Mouse (Mus musculus) MEL (cell line): Measurements from ENCODE around the gene Hamp2. TPM values are rescaled to one million over a fixed set of nuclear protein-coding genes. Genes with fewer than 3 reads are reported as not detected.
"Not testable (repeated sequence)": the region's sequence is repeated elsewhere in the genome, so short reads cannot be mapped to it uniquely, and the experiment has no call there.

Experiments
- DNase-seq: peaks from one replicate; pipeline ENCODE4 v3.0.0; 2011; ENCODE audit warnings: low read depth, low spot score
- H3K27ac ChIP-seq: 2 replicates; pipeline ENCODE4 v1.5.1; 2012; ENCODE audit warnings: low read depth, mild to moderate bottlenecking, control low read depth, low read length, moderate library complexity; ENCODE audit not compliant: control insufficient read depth
- H3K27me3 ChIP-seq, 2 experiments: fragments of 150-350 bp in 1 of 2; sonication (generic) in 1 of 2; 2 replicates each; pipeline ENCODE4 v1.6.1; 2012; ENCODE audit warnings: low read length in 2 of 2, mild to moderate bottlenecking in 2 of 2, improper control_type of control experiment in 1 of 2, moderate library complexity in 1 of 2; ENCODE audit not compliant: insufficient read depth in 2 of 2, control insufficient read depth in 1 of 2
- H3K36me3 ChIP-seq, 2 experiments: 2 replicates each; pipeline ENCODE4 v1.6.1; 2012 to 2014; ENCODE audit warnings: low read length in 2 of 2, improper control_type of control experiment in 1 of 2, inconsistent platforms in 1 of 2, mild to moderate bottlenecking in 1 of 2; ENCODE audit not compliant: insufficient read depth in 2 of 2, control insufficient read depth in 1 of 2
- H3K4me1 ChIP-seq, 2 experiments: fragments of 150-350 bp in 1 of 2; sonication (generic) in 1 of 2; 2 replicates each; pipeline ENCODE4 v1.6.1; 2012; ENCODE audit warnings: low read length in 2 of 2, improper control_type of control experiment in 1 of 2, mild to moderate bottlenecking in 1 of 2; ENCODE audit not compliant: insufficient read depth in 2 of 2, control insufficient read depth in 1 of 2
- H3K4me3 ChIP-seq, 2 experiments: fragments of 150-350 bp in 1 of 2; sonication (generic) in 1 of 2; 2 replicates each; pipeline ENCODE4 v1.5.1; 2012; ENCODE audit warnings: low read depth in 2 of 2, low read length in 2 of 2, mild to moderate bottlenecking in 2 of 2, moderate library complexity in 2 of 2, control low read depth in 1 of 2, improper control_type of control experiment in 1 of 2; ENCODE audit not compliant: control insufficient read depth in 1 of 2, insufficient read depth in 1 of 2
- H3K79me2 ChIP-seq: 2 replicates; pipeline ENCODE4 v1.6.1; 2012; ENCODE audit warnings: mild to moderate bottlenecking, low read length, moderate library complexity; ENCODE audit not compliant: control insufficient read depth, poor library complexity, insufficient read depth
- H3K9ac ChIP-seq: 2 replicates; pipeline ENCODE4 v1.6.1; 2012; ENCODE audit warnings: low read depth, mild to moderate bottlenecking, control low read depth, low read length, moderate library complexity; ENCODE audit not compliant: control insufficient read depth, poor library complexity, severe bottlenecking
- H3K9me3 ChIP-seq: fragments of 150-350 bp; sonication (generic); replicated peaks from 2 replicates; pipeline ENCODE4 v1.6.1; 2012; ENCODE audit warnings: mild to moderate bottlenecking, low read length, improper control_type of control experiment, moderate library complexity; ENCODE audit not compliant: insufficient read depth
- CHD1 ChIP-seq: IDR thresholded peaks from 2 replicates; pipeline ENCODE4 v1.6.1; 2012; ENCODE audit warnings: low read depth, mild to moderate bottlenecking, inconsistent platforms, low read length, improper control_type of control experiment
- ETS1 ChIP-seq: IDR thresholded peaks from 2 replicates; pipeline ENCODE4 v1.6.1; 2012; ENCODE audit warnings: low read depth, mild to moderate bottlenecking, inconsistent platforms, low read length, improper control_type of control experiment, moderate library complexity
- GATA1 ChIP-seq: IDR thresholded peaks from 2 replicates; pipeline ENCODE4 v1.6.1; 2011; ENCODE audit warnings: low read depth, low read length, improper control_type of control experiment
- HCFC1 ChIP-seq: IDR thresholded peaks from 2 replicates; pipeline ENCODE4 v1.6.1; 2012; ENCODE audit warnings: low read depth, mild to moderate bottlenecking, inconsistent platforms, low read length, improper control_type of control experiment, moderate library complexity
- MAFK ChIP-seq: IDR thresholded peaks from 2 replicates; pipeline ENCODE4 v1.6.1; 2011; ENCODE audit warnings: low read depth, mild to moderate bottlenecking, low read length, improper control_type of control experiment, borderline replicate concordance
- MYB ChIP-seq: IDR thresholded peaks from 2 replicates; pipeline ENCODE4 v1.6.1; 2011; ENCODE audit warnings: mild to moderate bottlenecking, low read depth, low read length, improper control_type of control experiment
- NRF1 ChIP-seq: IDR thresholded peaks from 2 replicates; pipeline ENCODE4 v1.6.1; 2014; ENCODE audit warnings: low read depth, mild to moderate bottlenecking, inconsistent platforms, low read length, improper control_type of control experiment, moderate library complexity; ENCODE audit not compliant: poor library complexity, insufficient read depth, severe bottlenecking
- POLR2AphosphoS5 ChIP-seq: IDR thresholded peaks from 2 replicates; pipeline ENCODE4 v1.6.1; 2012; ENCODE audit warnings: low read depth, borderline replicate concordance, mild to moderate bottlenecking, inconsistent platforms, low read length, moderate library complexity, mixed read lengths
- RAD21 ChIP-seq: IDR thresholded peaks from 2 replicates; pipeline ENCODE4 v1.6.1; 2011; ENCODE audit warnings: mild to moderate bottlenecking, low read depth, low read length, improper control_type of control experiment
- RCOR1 ChIP-seq: IDR thresholded peaks from 2 replicates; pipeline ENCODE4 v1.6.1; 2012; ENCODE audit warnings: low read depth, mild to moderate bottlenecking, inconsistent platforms, low read length, improper control_type of control experiment
- SIN3A ChIP-seq: IDR thresholded peaks from 2 replicates; pipeline ENCODE4 v1.6.1; 2012; ENCODE audit warnings: low read length, improper control_type of control experiment, inconsistent platforms
- TAL1 ChIP-seq: IDR thresholded peaks from 2 replicates; pipeline ENCODE4 v1.6.1; 2012; ENCODE audit warnings: mild to moderate bottlenecking, inconsistent platforms, low read length, moderate library complexity, mixed read lengths
- UBTF ChIP-seq: IDR thresholded peaks from 2 replicates; pipeline ENCODE4 v1.6.1; 2012; ENCODE audit warnings: low read depth, mild to moderate bottlenecking, inconsistent platforms, low read length, improper control_type of control experiment, moderate library complexity, borderline replicate concordance; ENCODE audit not compliant: insufficient read depth
- USF1 ChIP-seq: IDR thresholded peaks from 2 replicates; pipeline ENCODE4 v1.6.1; 2014; ENCODE audit warnings: low read depth, mild to moderate bottlenecking, inconsistent platforms, low read length, improper control_type of control experiment, moderate library complexity
- ZKSCAN1 ChIP-seq: IDR thresholded peaks from 2 replicates; pipeline ENCODE4 v1.6.1; 2012; ENCODE audit warnings: low read depth, mild to moderate bottlenecking, inconsistent platforms, low read length, improper control_type of control experiment, moderate library complexity
- polyA plus RNA-seq, 2 experiments: library from polyadenylated mRNA; stranded (reverse) in 1 of 2; unstranded in 1 of 2; fragments of >175 nt in 1 of 2; fragments of >200 nt in 1 of 2; gene quantifications; 2 replicates each; pipeline versions ENCODE4 v1.2.1 to v1.2.4; 2012; ENCODE audit warnings: low replicate concordance in 2 of 2, low read depth in 1 of 2; ENCODE audit not compliant: insufficient read length in 2 of 2, insufficient read depth in 1 of 2, missing spikeins in 1 of 2
- total RNA-seq: library from RNA; depleted of rRNA; stranded (reverse); fragments of 300-350 nt; gene quantifications from 2 replicates; pipeline ENCODE4 v1.2.3, GENCODE M21; 2012

The Hamp2 gene
- total and polyA plus RNA-seq, 3 experiments = not detected

GRCm38 (mm10) chr7:30924071-30924470 lies 410 bp downstream of the Hamp2 start:
- Histone ChIP-seq H3K9me3 (no peaks in the 10 kb centered on the region), H3K4me1 (no peaks in the 10 kb centered on the region), H3K27ac (no peak overlapping the region), H3K4me3 (no peak overlapping the region), H3K27me3 (peaks cover 5 to 7% of the 10 kb centered on the region in 2 experiments), H3K36me3 (no peaks in the 10 kb centered on the region), H3K79me2 (no peaks in the 10 kb centered on the region), H3K9ac (no peak overlapping the region)
- no peak for DNase-seq
- TF ChIP-seq GATA1 (no peak), TAL1 (no peak), RAD21 (no peak), POLR2AphosphoS5 (no peak), CHD1 (no peak), RCOR1 (no peak), ZKSCAN1 (no peak), HCFC1 (no peak), ETS1 (no peak)

GRCm38 (mm10) chr7:30922490-30922889 lies 2.0 kb downstream of the Hamp2 start:
- H3K9ac ChIP-seq, H3K4me3 ChIP-seq, H3K27ac ChIP-seq, H3K4me1 ChIP-seq, H3K36me3 ChIP-seq, DNase-seq, H3K9me3 ChIP-seq, H3K79me2 ChIP-seq, H3K27me3 ChIP-seq: not testable (repeated sequence)

GRCm38 (mm10) chr7:30920217-30920616 lies 4.3 kb downstream of the Hamp2 start:
- no peak overlapping the region for H3K4me3 ChIP-seq
- DNase-seq = peak; percentile 64
- no peaks in the 10 kb centered on the region for H3K36me3 ChIP-seq
- H3K27ac ChIP-seq = no peak overlapping the region
- no peaks in the 10 kb centered on the region for H3K79me2 ChIP-seq
- TF ChIP-seq MYB = no peak
- no peak for TF ChIP-seq MAFK
- TF ChIP-seq ZKSCAN1 = no peak
- no peak for TF ChIP-seq UBTF
- TF ChIP-seq POLR2AphosphoS5 = no peak
- TF ChIP-seq TAL1 = no peak
- TF ChIP-seq USF1 = no peak
- TF ChIP-seq SIN3A = no peak
- TF ChIP-seq NRF1 = no peak
- H3K9ac ChIP-seq = no peak overlapping the region
- H3K27me3 ChIP-seq = peaks cover 7 to 8% of the 10 kb centered on the region in 2 experiments
- no peaks in the 10 kb centered on the region for H3K9me3 ChIP-seq
- no peaks in the 10 kb centered on the region for H3K4me1 ChIP-seq
